Mouse (Mus musculus): ENCODE results near the gene Stn1. TPM values are rescaled to one million over a fixed set of nuclear protein-coding genes. Genes with fewer than 3 reads are reported as not detected.
A peak's percentile ranks its signal among the peaks of the same experiment; 100 is the strongest.

The Stn1 gene
- polyA plus RNA-seq, 1 experiment from 2014 or later: 58.2 TPM

DNA sequence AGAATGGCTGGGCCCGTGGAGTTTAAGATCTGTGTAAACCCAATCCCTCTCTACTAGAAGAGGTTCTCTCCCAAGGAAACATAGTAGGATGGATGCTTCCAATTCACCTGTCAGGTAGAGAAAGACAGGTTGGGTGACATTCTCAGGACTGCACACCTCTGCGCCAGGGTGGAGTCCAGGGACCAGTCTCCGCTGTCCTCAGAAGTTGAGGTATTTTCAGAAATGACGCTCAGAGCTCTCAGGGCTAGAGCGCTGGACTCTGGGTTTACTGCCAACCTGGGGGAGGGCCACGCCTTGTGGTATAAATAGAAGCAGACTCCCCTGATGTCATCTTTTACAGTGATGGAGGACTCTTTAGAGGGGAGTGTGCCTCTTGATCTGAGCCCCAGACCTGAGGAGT lies 572 bp upstream of the Stn1 start:
- Histone ChIP-seq H3K4me3 (no peak overlapping the region), H3K9ac (peak overlapping the region; percentile 78; the same call in 1 of the 2 replicates), H3K4me1 (peaks cover 37% of the 10 kb centered on the region), H3K4me2 (peak overlapping the region; percentile 83), H3K27ac (peak overlapping the region; percentile 91), H3K36me3 (peaks cover 10% of the 10 kb centered on the region), H3K9me3 (no peaks in the 10 kb centered on the region), H3K27me3 (no peaks in the 10 kb centered on the region)
- ATAC-seq (ENCODE audit: insufficient number of reproducible peaks, insufficient read depth, low FRiP score, low TSS enrichment, low read depth): no peak
- 72% methylated on average over 6 of the region's 6 CpGs for WGBS

DNA sequence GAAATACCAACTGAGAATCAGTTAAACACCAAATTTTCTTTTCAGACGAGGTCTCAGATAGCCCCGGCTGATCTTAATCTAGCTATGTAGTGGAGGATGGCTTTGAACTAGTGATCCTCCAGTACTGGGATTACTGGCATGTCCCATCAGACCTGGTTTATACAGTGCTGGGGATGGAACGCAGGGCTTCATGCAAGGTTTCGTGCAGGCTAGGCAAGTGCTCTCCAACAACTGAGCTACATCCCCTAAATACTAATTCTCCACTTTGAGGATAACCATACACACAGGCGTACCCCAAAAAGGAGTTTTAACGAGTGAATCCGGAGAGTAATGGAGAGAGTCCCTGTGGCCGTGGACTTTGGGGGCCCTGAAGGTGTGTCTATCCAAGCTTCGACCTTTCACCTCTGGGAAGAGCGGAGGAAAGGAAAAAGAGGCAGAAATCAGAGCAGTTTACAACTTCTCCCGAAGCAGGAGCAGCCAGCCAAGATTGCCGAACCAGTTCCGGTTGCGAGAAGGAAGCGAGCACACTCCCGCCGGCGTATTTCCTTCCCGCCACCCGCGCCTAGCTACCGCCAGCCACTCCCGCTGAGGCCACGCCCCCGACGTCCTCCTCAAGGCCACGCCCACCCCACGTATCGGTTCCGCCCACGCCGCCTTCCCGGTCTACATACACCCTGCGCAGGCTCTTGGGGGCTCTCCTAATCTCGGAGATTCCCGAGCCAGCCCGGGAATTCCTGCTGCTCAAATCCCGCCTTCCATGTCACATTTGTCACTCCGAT lies 597 bp downstream of the Stn1 start:
- peak; percentile 96 for ATAC-seq (ENCODE audit: insufficient number of reproducible peaks, insufficient read depth, low FRiP score, low TSS enrichment, low read depth)
- H3K36me3 ChIP-seq: peaks cover 16% of the 10 kb centered on the region
- peak overlapping the region; percentile 78 for H3K9ac ChIP-seq
- no peaks in the 10 kb centered on the region for H3K27me3 ChIP-seq
- H3K4me2 ChIP-seq: peak overlapping the region; percentile 83
- peaks cover 37% of the 10 kb centered on the region for H3K4me1 ChIP-seq
- H3K27ac ChIP-seq: peak overlapping the region; percentile 91
- no peaks in the 10 kb centered on the region for H3K9me3 ChIP-seq
- H3K4me3 ChIP-seq: peak overlapping the region; percentile 57
- 3% methylated on average over 39 of the region's 39 CpGs for WGBS

DNA sequence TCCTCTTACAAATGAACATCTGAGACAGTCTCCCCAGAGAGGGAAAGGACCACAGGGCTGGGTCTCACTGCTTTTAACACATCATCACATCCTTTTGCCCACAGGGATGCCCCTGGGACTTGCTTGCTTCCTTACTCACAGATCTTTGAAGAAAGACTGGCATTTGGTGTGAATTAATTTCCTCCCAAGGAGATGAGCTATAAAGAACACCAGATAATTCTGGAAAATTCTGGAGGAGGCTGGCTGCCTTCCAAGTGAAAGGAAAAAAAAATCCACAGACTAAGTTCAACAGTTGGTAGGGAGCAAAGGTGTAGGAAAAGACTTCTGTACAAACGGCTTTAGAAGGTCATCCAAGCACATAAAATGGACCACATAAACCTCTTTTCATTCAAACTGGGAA lies 3.2 kb downstream of the Stn1 start:
- H3K36me3 ChIP-seq: peaks cover 26% of the 10 kb centered on the region
- no peak overlapping the region for H3K27ac ChIP-seq
- no peak overlapping the region for H3K4me3 ChIP-seq
- no peaks in the 10 kb centered on the region for H3K9me3 ChIP-seq
- no peak for ATAC-seq (ENCODE audit: insufficient number of reproducible peaks, insufficient read depth, low FRiP score, low TSS enrichment, low read depth)
- H3K4me1 ChIP-seq: peaks cover 43% of the 10 kb centered on the region
- WGBS: 67% methylated on average over 1 of the region's 1 CpGs
- no peak overlapping the region for H3K4me2 ChIP-seq
- no peaks in the 10 kb centered on the region for H3K27me3 ChIP-seq
- no peak overlapping the region for H3K9ac ChIP-seq

DNA sequence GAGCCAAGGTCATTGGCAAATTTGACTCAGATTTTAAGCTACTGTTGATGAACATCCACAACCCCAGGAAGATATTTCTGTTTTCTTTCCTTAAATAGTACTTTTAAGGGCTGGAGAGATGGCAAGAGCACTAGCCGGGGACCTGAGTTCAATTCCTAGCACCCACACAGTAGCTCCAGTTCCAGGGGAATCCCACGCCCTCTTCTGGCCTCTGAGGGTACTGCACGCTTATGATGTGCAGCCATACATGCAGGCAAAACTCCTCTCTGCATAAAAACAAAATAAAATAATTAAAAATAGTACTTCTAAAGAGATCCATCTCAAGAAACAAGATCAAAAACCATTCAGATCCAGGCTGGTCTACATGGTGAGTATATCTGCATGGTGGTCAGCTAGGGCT lies 4.9 kb downstream of the Stn1 start:
- Histone ChIP-seq H3K9ac (no peak overlapping the region), H3K4me2 (no peak overlapping the region), H3K27ac (no peak overlapping the region), H3K4me3 (no peak overlapping the region), H3K27me3 (no peaks in the 10 kb centered on the region), H3K36me3 (peaks cover 29% of the 10 kb centered on the region), H3K9me3 (no peaks in the 10 kb centered on the region), H3K4me1 (peaks cover 31% of the 10 kb centered on the region)
- ATAC-seq (ENCODE audit: insufficient number of reproducible peaks, insufficient read depth, low FRiP score, low TSS enrichment, low read depth): no peak
- 84% methylated on average over 3 of the region's 3 CpGs for WGBS

DNA sequence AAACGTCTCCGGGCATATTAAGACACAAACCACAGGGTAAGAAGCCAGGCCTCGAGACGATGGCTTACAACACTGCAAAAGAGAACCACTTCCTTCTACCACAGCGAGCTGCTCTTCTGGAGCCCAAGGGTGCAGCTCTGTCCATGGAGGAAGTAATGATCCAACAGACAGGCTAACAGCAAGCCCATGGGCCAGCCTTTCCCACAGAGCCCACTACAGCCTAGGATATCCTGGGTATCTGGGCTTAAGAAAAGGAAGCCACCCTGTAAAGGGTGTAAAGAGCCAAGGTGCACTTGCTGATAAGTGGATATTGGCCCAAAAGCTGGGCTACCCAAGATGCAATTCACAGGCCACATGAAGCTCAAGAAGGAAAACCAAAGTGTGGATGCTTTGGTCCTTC lies 6.0 kb downstream of the Stn1 start:
- peaks cover 38% of the 10 kb centered on the region for H3K36me3 ChIP-seq
- no peak overlapping the region for H3K9ac ChIP-seq

DNA sequence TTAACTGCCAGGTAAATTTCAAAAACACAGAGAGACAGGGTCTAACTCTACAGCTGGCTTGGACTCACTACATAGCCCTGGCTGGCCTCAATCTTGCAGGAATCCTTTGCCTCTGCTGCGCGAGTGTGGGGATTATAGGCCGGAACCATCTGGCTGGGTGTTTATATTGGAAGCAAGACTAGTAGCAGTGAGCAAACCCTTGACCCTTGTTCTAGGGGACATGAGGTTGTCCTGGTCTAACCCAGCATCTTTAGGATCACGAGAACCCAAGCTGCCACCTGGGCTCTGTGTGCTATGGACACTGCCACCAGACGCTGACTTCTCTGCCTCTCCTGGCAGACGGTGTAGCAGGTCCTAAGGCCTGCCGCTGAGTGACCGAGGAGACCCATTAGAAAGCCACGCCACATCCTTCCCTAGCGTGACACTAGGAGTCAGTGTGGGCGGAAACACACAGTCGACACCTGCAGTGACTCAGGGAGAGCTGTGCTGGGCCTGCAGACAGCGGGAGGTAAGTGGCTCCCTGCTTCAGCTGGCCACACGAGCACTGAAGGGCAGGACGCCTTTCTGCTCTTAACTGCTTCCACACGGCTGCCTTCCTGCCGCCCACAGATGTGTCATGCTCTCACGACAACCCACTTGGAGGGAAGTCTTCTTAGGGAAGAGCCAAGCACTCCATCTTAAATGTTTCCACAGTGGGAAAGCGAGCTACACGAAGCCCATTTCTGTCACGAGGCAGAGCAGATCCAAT lies 10.9 kb downstream of the Stn1 start:
- no peak overlapping the region; the same call in 1 of the 2 replicates for H3K4me2 ChIP-seq
- no peak for ATAC-seq (ENCODE audit: insufficient number of reproducible peaks, insufficient read depth, low FRiP score, low TSS enrichment, low read depth)
- peak overlapping the region; percentile 37; the same call in 1 of the 2 replicates for H3K9ac ChIP-seq
- peak overlapping the region; percentile 83 for H3K27ac ChIP-seq
- H3K27me3 ChIP-seq: no peaks in the 10 kb centered on the region
- H3K4me3 ChIP-seq: no peak overlapping the region
- no peaks in the 10 kb centered on the region for H3K9me3 ChIP-seq
- WGBS: 56% methylated on average over 21 of the region's 21 CpGs
- peaks cover 58% of the 10 kb centered on the region for H3K36me3 ChIP-seq
- H3K4me1 ChIP-seq: peaks cover 16% of the 10 kb centered on the region; the same call in 1 of the 2 replicates

More for the DNA sequence above, 6.0 kb downstream of the Stn1 start:
- Histone ChIP-seq H3K27ac (peak overlapping the region; percentile 44; the same call in 1 of the 2 replicates), H3K27me3 (no peaks in the 10 kb centered on the region), H3K4me2 (no peak overlapping the region), H3K4me3 (no peak overlapping the region), H3K4me1 (peaks cover 33% of the 10 kb centered on the region), H3K9me3 (no peaks in the 10 kb centered on the region)
- 49% methylated on average over 5 of the region's 5 CpGs for WGBS
- ATAC-seq (ENCODE audit: insufficient number of reproducible peaks, insufficient read depth, low FRiP score, low TSS enrichment, low read depth): no peak

DNA sequence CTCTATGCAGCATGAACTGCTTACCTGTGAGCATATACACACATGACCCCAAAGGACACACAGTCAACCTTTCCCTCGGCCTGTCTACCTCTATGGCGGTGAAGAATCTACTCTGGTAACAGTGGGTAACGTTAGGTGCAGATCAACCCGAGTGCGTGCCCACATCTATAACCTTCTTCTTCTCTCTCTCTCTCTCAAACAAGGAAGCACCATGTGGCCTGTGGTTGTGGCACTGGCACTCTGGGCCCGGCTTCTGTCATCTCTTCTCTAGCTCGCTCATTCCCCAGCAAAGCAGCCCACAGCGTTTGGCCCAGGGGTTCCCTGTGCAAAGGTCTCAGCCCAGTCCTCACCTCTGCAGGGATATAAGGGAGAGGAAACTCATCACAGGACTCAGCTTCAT lies 12.4 kb downstream of the Stn1 start:
- Histone ChIP-seq H3K9ac (no peak overlapping the region), H3K27me3 (no peaks in the 10 kb centered on the region), H3K4me1 (peaks cover 11% of the 10 kb centered on the region; the same call in 1 of the 2 replicates), H3K36me3 (peaks cover 55% of the 10 kb centered on the region), H3K9me3 (no peaks in the 10 kb centered on the region), H3K27ac (no peak overlapping the region), H3K4me2 (no peak overlapping the region), H3K4me3 (no peak overlapping the region)
- no peak for ATAC-seq (ENCODE audit: insufficient number of reproducible peaks, insufficient read depth, low FRiP score, low TSS enrichment, low read depth)
- WGBS: 93% methylated on average over 8 of the region's 8 CpGs

DNA sequence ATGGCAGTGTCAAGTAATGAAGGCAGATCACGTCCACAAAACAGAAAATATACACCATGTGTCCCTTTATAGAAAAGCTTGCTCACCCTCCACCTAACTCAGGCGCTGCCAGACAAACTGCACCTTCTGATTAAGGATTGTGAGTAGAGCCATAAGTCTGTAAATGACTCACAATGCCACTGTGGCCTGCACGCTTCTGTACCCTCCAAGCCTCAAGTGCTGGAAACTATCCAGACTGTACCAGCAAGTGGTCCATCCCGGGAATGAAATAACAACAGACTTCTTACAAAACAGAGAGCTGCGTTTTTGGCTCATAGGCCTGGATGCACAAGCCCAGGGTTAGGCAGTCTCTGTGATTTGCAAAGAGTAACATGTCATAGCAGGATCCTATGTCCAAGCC lies 15.9 kb downstream of the Stn1 start:
- Histone ChIP-seq H3K9me3 (no peaks in the 10 kb centered on the region), H3K27ac (no peak overlapping the region), H3K4me3 (no peak overlapping the region), H3K4me1 (peaks cover 3% of the 10 kb centered on the region; the same call in 1 of the 2 replicates), H3K9ac (no peak overlapping the region), H3K4me2 (no peak overlapping the region), H3K36me3 (peaks cover 64% of the 10 kb centered on the region), H3K27me3 (no peaks in the 10 kb centered on the region)
- ATAC-seq (ENCODE audit: insufficient number of reproducible peaks, insufficient read depth, low FRiP score, low TSS enrichment, low read depth): no peak
- 88% methylated on average over 5 of the region's 5 CpGs for WGBS

DNA sequence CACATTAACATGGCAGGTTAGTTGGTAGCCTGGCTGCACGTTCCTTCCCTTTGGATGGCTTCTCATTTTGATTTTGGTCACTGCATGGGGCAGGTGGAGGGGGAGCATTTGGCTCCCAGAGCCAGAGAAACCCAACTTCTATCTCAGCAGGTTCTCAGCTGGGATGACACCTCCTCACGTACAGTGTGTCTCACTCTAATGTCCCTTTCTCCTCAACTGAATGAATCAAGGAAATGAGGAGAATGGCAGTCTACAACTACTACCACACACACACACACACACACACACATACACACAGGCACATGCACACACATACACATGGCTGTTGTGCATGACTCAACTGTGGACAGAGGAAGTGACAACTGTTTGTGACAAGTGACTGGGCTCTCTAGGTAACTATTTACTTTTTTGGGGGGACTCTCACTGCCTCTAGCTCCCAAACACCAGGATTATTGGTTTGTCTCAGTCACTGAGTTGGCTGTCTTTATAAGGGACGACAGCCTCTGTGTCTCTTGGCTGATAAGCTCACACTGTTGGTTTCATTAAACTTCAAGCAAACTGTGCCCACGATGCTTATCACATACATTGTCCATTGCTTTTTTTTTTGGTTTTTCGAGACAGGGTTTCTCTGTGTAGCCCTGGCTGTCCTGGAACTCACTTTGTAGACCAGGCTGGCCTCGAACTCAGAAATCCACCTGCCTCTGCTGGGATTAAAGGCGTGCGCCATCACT lies 18.0 kb downstream of the Stn1 start:
- peaks cover 74% of the 10 kb centered on the region for H3K36me3 ChIP-seq

DNA sequence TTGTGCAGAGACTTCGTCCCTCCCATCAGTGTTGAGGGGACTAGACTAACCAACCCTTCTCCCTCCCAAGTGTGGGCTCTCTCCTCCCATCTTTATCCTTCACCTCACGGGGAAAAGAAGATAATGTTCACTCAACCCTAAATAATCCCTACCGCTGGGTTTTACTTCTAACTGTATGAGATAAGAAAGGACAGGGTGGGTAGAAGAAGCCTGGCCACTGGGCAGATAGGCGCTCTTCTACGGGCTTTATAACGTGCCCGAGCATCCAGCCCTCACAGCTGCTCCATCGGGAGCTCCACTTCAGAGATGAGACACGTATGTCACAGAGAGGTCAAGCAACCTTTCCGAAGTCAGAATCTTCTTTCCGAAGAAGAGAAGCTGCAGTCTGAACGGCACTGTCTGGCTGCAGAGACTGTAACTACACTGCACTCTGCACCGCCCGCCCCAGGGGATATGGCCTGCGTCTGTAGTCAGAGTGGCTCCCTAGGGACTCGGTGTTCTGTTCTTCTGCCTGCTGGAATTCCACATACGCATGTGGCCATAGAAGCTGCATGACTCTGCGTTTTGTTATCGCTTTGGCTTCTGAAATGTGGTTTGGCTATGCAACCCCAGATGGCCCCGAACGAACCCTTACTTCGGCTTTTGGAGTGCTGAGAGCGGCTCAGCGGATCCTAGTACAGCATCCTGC lies 18.7 kb downstream of the Stn1 start:
- 86% methylated on average over 24 of the region's 24 CpGs for WGBS
- no peaks in the 10 kb centered on the region for H3K9me3 ChIP-seq
- no peak overlapping the region for H3K9ac ChIP-seq
- H3K36me3 ChIP-seq: peaks cover 75% of the 10 kb centered on the region
- no peak for ATAC-seq (ENCODE audit: insufficient number of reproducible peaks, insufficient read depth, low FRiP score, low TSS enrichment, low read depth)
- no peak overlapping the region for H3K27ac ChIP-seq
- no peaks in the 10 kb centered on the region for H3K4me1 ChIP-seq
- H3K27me3 ChIP-seq: no peaks in the 10 kb centered on the region
- H3K4me2 ChIP-seq: no peak overlapping the region
- H3K4me3 ChIP-seq: no peak overlapping the region

More for the DNA sequence above, 18.0 kb downstream of the Stn1 start:
- no peak overlapping the region for H3K4me3 ChIP-seq
- no peak overlapping the region for H3K4me2 ChIP-seq
- WGBS: 92% methylated on average over 8 of the region's 8 CpGs
- no peak overlapping the region for H3K27ac ChIP-seq
- ATAC-seq (ENCODE audit: insufficient number of reproducible peaks, insufficient read depth, low FRiP score, low TSS enrichment, low read depth): no peak
- H3K27me3 ChIP-seq: no peaks in the 10 kb centered on the region
- no peaks in the 10 kb centered on the region for H3K9me3 ChIP-seq
- no peak overlapping the region for H3K9ac ChIP-seq
- H3K4me1 ChIP-seq: no peaks in the 10 kb centered on the region

DNA sequence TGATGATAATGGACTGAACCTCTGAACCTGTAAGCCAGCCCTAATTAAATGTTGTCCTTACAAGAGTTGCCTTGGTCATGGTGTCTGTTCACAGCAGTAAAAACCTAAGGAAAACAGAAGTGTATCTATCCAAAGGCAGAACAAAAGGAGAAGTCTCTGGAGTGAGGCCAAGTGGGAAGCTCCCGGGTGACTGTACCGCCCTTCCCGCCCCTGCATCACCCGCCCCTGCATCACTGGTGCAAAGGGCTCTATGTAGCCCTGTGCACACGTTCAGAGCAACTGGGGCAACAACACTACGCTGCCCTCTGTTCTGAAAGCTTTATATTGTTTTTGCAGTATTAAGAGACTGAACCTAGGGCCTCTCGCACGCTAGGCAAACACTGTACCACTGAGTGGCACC lies 19.7 kb downstream of the Stn1 start:
- Histone ChIP-seq H3K36me3 (peaks cover 66% of the 10 kb centered on the region), H3K4me1 (no peaks in the 10 kb centered on the region), H3K9ac (no peak overlapping the region), H3K4me3 (no peak overlapping the region), H3K27ac (no peak overlapping the region), H3K27me3 (no peaks in the 10 kb centered on the region), H3K4me2 (no peak overlapping the region), H3K9me3 (no peaks in the 10 kb centered on the region)
- 90% methylated on average over 8 of the region's 8 CpGs for WGBS
- no peak for ATAC-seq (ENCODE audit: insufficient number of reproducible peaks, insufficient read depth, low FRiP score, low TSS enrichment, low read depth)

Measured in embryonic facial prominence, embryonic 13.5 days (tissue).